In the genomic region with DNA sequence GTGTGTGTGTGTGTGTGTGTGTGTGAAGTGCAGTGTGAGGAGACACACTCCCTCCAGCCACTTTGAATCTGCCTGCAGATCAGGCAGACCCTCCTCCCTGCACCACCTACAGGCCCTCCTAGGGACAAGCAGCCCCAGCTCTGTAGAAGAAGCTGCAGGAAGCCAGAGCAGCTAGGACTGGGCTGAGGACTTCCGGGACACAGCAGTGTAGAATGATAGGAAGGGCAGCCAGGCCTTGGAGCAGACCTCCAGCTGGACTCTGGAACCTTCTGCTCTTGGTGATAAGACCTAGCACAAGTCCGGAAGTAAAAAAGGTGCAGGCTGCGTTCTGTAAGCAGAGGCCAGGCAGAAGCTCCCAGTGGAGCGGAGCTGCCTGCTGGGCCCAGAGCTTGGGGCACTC, we compare ENCODE assay signal across 7 mouse cellular contexts.
DNase-seq lines count a peak whose midpoint lies in the region; ATAC-seq lines count a peak whose summit lies in the region.

No protein-coding gene starts in this region.

- DNase-seq in 416B (ENCODE audit: low read depth) = peak; percentile 97
- peak; percentile 28 to 40 for DNase-seq in CD8-positive naive resting alpha-beta T cell, adult 2 months (ENCODE audit: low read depth in 2 of 2, low spot score in 2 of 2)
- DNase-seq in thymus, postnatal 36 days = peak; percentile 70 to 81
- no peak for DNase-seq in cerebellum, adult 18-20 months

- 63% methylated on average over 4 of the region's 4 CpGs for WGBS in forebrain, embryonic 12.5 days

- H3K9ac ChIP-seq in forebrain, embryonic 12.5 days = no peak overlapping the region

- H3K9me3 ChIP-seq in forebrain, embryonic 12.5 days = no peaks in the 10 kb centered on the region
- peaks cover 4% of the 10 kb centered on the region; the same call in 1 of the 2 replicates for H3K9me3 ChIP-seq in megakaryocyte, embryonic 14.5 days

- no peaks in the 10 kb centered on the region; the same call in 1 of the 2 replicates for H3K4me1 ChIP-seq in forebrain, embryonic 12.5 days
- peaks cover 86% of the 10 kb centered on the region for H3K4me1 ChIP-seq in megakaryocyte, embryonic 14.5 days

- no peaks in the 10 kb centered on the region for H3K27me3 ChIP-seq in forebrain, embryonic 12.5 days
- no peaks in the 10 kb centered on the region for H3K27me3 ChIP-seq in megakaryocyte, embryonic 14.5 days (replicated peaks)

- H3K4me2 ChIP-seq in forebrain, embryonic 12.5 days = no peak overlapping the region

- ATAC-seq in forebrain, embryonic 12.5 days (ENCODE audit: low FRiP score) = 0 out of 2 replicates have a peak, but pooled peaks have one; percentile 23
- peak; percentile 70 for ATAC-seq in inflammation-experienced regulatory T-cells, adult 6 months

- no peak overlapping the region for H3K4me3 ChIP-seq in forebrain, embryonic 12.5 days (replicated peaks)
- peak overlapping the region; percentile 88 for H3K4me3 ChIP-seq in megakaryocyte, embryonic 14.5 days (replicated peaks)

- no peak overlapping the region for H3K27ac ChIP-seq in forebrain, embryonic 12.5 days

- H3K36me3 ChIP-seq in forebrain, embryonic 12.5 days (replicated peaks) = no peaks in the 10 kb centered on the region
- H3K36me3 ChIP-seq in megakaryocyte, embryonic 14.5 days (replicated peaks; ENCODE audit: low read length) = peaks cover 4% of the 10 kb centered on the region

Comparison
In these comparisons a context has a peak if more than half of its experiments do, and no peak if none do; other contexts are left out.
1. DNase-seq: peak in 416B (single experiment), CD8-positive naive resting alpha-beta T cell, adult 2 months (2 of 2) and thymus, postnatal 36 days (2 of 2); none in cerebellum, adult 18-20 months (0 of 2).